Comparison of ENCODE assay signal across 25 mouse cellular contexts in the genomic region with DNA sequence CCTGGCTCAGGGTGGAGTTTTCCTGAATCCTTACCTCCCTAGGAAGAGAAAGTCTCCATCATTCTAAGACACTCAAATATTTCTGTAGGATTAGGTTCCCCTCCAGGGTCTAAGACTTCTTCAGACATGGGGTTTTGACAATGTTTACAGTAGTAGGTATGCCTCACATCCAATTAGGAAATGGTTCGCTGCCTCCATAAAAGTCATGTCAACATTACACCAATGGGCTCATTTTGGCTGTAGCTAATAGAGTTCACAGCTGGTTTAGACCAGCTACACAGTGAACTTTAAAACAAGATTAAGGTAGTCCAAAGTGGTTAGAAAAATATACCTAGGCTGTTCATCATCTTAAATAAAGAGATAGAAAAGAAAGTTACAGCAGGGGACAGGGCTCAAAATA.
"Had no signal": no experiment of that assay in that cellular context is flagged by ENCODE, and none has a peak within 500 bp of the region (broad histone marks: within the 10 kb centered on the region; RNA-seq: fewer than 3 reads in every experiment).

No protein-coding gene starts in this region.

- H3K4me1 ChIP-seq: embryonic facial prominence, embryonic 12.5 days; embryonic facial prominence, embryonic 15.5 days; forebrain, embryonic 13.5 days; forebrain, embryonic 15.5 days; heart, embryonic 10.5 days; heart, embryonic 12.5 days had no signal

- H3K36me3 ChIP-seq: embryonic facial prominence, embryonic 10.5 days; embryonic facial prominence, embryonic 12.5 days; embryonic facial prominence, embryonic 13.5 days; embryonic facial prominence, embryonic 15.5 days; forebrain, embryonic 10.5 days; forebrain, embryonic 12.5 days; forebrain, embryonic 15.5 days; heart, embryonic 10.5 days; heart, embryonic 12.5 days had no signal

- H3K27me3 ChIP-seq: embryonic facial prominence, embryonic 12.5 days; embryonic facial prominence, embryonic 13.5 days; embryonic facial prominence, embryonic 15.5 days; forebrain, embryonic 15.5 days; heart, embryonic 12.5 days had no signal

- H3K4me3 ChIP-seq: embryonic facial prominence, embryonic 10.5 days; embryonic facial prominence, embryonic 12.5 days; embryonic facial prominence, embryonic 13.5 days; embryonic facial prominence, embryonic 15.5 days; erythroblast, embryonic 14.5 days; forebrain, embryonic 10.5 days; forebrain, embryonic 12.5 days; forebrain, embryonic 13.5 days; forebrain, embryonic 15.5 days; gastrocnemius, adult 2 months; heart, adult 2 months; heart, embryonic 10.5 days; heart, embryonic 12.5 days had no signal

- H3K9me3 ChIP-seq: embryonic facial prominence, embryonic 10.5 days; embryonic facial prominence, embryonic 12.5 days; embryonic facial prominence, embryonic 13.5 days; embryonic facial prominence, embryonic 15.5 days; forebrain, embryonic 10.5 days; forebrain, embryonic 12.5 days; forebrain, embryonic 13.5 days; forebrain, embryonic 15.5 days; heart, embryonic 10.5 days; heart, embryonic 12.5 days had no signal

- H3K27ac ChIP-seq: embryonic facial prominence, embryonic 10.5 days; embryonic facial prominence, embryonic 12.5 days; embryonic facial prominence, embryonic 13.5 days; embryonic facial prominence, embryonic 15.5 days; forebrain, embryonic 10.5 days; forebrain, embryonic 12.5 days; forebrain, embryonic 13.5 days; forebrain, embryonic 15.5 days; gastrocnemius, adult 2 months; heart, adult 2 months; heart, embryonic 10.5 days had no signal

- H3K9ac ChIP-seq: embryonic facial prominence, embryonic 12.5 days; embryonic facial prominence, embryonic 13.5 days; embryonic facial prominence, embryonic 15.5 days; forebrain, embryonic 12.5 days; forebrain, embryonic 13.5 days; forebrain, embryonic 15.5 days; forebrain, postnatal 0 days; heart, embryonic 12.5 days had no signal

- DNase-seq: cerebellum, postnatal 10 days; cerebellum, postnatal 14 days; cerebellum, postnatal 25 days; cerebellum, postnatal 36 days; embryo, embryonic 11 days; forebrain, postnatal 0 days; gastrocnemius, adult 2 months; gastrocnemius, postnatal 10 days; gastrocnemius, postnatal 14 days; gastrocnemius, postnatal 25 days; gastrocnemius, postnatal 36 days; heart, adult 11 months; heart, adult 18-20 months; heart, adult 2 months had no signal
